Mouse (Mus musculus) induced T-regulatory cell, adult 2 months (primary cell): ENCODE measurements at regions not wholly inside any gene's neighbourhood (a gene's known extent, or its start where the extent isn't known, plus 50 kb on each side); places are given as distances from the start of the nearest gene placed in this dataset.

Source experiments
- DNase-seq: peaks from one replicate; pipeline ENCODE4 v3.0.0-alpha.2; 2012; ENCODE audit warnings: low read depth

DNA sequence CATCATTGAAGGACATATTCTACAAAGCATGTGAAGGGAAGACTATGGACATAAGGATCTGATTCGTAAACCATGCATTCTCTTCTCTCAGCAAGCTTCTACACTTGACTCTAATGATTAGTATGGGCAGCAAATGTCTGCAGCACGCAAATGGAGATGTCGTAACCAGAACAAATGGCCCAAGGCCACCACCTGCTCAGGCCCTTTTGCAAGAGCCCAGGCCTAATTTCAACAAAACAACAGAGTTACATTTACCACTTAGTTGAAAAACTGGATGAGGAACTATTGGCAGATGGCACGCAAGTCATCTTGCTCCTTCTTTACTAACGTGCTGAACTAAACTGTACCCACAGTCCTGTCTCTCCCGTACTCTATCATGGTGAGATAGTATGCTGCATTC, 113.7 kb upstream of the Adgrl2 start:
- DNase-seq: no peak

DNA sequence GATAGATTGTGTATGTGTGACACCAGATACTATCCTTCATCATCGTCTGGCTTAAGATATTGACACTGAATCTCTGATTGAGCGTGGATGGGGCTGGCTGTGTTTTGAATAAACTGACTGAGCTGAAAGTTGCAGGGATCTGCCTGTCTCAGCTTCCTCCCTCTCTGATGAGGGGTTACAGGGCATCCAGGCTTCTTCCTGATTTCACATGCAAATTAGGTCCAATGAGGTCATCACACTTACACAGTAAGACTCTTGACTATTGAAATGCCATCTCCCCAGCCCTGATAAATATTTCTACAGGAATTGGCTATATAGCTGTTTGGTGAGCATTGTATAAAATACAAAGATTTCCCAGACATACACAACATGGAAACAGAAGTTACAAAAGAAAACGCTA, 113.1 kb upstream of the Adgrl2 start:
- no peak for DNase-seq

DNA sequence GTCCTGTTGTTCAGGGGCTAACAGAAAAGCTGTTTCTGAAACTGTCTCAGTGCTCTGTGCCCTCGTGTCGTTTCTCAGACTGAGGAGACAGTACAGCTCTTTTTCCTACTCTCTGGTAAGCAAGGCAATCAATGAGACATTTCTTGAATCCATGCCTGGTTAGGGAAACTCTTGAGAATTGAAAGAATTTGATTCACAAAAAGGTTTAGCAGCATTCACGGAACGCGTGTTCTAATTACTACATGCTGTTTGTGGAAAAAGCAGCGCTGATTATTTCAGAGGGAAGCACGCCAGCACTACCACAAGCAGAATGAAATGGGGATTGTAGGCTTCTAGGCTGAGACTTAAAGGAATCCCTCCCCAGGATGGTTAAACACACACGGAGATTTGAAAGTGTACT, 112.5 kb upstream of the Adgrl2 start:
- DNase-seq: no peak

DNA sequence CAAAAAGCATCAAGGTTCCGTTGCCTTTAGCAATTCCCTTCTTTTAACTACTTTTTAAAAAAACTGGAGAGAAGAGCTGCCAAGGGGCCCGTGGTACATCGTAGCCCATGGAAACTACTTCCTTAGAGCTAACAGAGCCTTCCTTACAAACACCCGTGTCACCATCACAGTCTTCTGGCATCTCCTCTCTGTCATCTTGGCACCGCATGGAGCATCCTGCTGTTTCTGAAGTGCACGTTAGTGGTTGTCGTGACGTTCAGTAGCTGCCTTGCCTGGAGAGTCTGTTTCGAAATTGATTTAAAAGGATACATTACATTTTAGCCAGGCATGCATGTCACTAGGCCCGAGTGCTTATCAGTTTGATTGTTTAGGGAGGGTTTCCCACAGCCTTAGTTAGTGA, 111.4 kb upstream of the Adgrl2 start:
- no peak for DNase-seq

DNA sequence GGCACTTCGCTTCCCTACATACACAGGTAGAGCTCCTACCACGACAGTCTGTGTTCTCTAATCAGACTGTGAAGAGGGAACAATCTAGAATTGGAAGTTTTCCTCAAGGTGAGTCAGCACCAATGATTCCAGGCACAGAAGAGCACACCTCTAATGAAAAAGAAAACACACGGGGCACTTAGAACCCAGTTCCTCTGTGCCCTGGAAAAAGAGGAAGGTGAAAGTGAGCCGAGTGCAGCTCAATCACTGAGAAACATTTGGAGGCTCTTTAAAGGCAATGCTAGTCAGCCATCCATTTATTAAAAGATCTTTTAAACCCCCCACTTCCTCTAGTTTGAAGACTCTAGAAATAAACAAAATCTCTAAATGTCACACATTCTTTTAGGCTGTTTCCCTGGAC, 108.4 kb upstream of the Adgrl2 start:
- DNase-seq: no peak

DNA sequence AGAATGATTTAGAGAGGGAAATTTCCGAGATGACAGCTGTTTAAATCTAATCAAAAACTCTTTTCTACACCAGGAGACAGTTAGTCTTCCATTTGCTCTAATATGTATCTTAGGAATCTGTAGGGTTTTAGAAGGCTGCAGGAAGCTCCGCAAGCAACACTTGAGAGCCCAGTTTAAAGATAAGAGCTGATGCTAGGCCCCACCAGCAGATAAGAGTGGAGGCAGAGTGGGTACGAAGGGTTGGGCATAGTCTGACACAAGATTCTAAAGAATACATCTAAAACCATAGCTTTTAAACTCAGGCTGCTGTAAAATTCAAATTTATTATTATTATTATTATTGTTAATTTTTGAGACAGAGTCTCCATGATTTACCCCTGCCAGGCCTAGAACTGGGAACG, 106.7 kb upstream of the Adgrl2 start:
- no peak for DNase-seq

DNA sequence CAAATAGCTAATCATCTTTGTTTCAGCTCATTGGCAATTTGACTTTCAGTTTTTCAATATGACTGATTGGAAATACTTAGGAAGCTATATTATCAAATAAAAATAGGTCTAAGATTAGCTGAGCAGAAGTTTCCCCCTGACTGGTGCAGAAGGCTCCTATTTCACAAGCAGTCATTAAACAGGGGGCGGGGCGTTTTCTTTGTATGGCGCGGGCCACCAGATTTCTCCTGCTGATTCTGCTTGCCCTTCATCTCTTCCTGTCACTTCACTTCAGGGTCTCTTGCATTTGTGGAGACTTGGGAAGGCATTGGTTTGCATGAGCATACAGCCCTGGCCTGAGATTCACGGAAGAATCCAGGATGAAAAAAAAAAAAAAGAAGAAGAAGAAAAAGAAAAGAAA, 102.3 kb upstream of the Adgrl2 start:
- no peak for DNase-seq

DNA sequence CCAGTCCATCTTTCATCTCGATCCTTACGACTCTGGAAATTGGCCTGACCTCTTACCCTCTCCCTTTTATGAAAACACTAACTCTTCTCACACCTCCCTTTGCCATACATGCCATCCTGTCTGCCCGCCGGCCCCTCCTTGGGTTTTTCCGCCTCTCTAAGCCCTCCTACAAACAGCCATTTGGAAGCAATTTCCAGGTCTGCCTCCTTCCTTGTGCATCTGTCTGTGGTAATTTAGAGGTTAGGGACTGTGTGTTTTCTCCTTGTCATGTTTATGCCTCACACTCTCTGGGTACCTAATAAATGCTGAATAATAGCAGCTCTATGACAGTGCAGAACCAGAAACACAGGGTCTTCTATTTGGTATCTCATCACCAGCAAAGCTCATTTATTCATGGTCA, 99.7 kb upstream of the Adgrl2 start:
- DNase-seq: no peak

DNA sequence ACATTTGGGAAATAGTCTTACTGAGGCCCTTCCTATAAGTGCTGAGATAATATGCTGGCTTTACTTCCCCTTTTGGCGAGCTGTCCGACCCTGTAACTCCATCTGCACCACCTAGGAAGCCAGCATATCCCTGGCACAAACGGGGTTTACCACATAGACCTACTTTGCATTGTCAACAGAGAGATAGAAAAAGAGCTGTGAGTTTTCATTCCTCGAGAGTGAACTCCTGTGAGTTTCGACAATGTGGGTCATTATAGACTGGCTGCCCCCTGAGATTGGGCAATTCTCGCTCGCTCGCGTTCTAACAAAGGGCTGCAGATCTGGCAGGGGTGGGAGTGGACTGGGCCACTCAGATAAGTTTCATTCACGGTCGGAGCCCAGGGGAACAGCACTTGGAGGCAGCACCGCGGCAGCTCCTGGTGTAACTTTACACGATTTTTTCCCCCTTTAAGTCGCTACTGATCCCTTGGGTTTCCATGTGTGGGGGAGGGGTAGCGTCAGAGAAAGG, 98.3 kb upstream of the Adgrl2 start:
- no peak for DNase-seq

DNA sequence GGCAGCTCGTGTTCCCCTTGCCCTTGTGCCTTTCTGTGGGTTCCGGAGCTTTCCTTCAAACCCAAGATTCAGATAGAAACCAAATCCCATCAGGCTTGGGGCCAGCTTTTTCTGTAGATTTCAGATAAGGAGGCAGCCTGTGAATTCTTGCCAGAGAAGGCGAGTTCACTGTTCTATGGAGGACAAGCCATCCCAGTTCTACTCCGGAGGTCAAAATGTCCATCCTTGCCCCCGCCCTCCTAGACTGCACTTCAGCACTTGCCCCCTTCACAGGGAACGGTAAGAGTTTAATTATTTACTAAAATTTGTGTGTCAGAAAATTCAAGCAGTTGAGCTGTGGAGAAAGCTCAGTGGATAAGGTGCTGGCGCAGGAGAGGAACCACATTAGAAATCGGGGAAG, 97.1 kb upstream of the Adgrl2 start:
- no peak for DNase-seq

DNA sequence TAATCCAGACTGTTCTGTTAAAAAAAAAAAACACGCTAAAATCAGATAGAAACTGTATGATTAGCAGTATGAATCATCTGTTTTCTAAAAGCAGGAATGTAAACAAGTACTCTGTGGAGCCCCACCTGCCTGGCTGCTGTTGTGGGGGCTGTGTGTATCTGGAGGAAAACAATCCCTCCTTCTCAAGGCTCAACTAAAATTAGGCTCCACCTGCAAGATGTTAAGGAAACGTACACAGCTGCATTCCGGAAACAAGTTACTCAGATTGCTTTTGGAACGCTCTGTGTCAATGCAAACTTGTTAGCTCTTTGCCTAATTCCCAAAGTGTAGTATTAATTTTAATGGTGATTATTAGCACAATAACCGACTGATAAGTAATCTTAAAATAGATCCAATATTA, 96.3 kb upstream of the Adgrl2 start:
- no peak for DNase-seq

DNA sequence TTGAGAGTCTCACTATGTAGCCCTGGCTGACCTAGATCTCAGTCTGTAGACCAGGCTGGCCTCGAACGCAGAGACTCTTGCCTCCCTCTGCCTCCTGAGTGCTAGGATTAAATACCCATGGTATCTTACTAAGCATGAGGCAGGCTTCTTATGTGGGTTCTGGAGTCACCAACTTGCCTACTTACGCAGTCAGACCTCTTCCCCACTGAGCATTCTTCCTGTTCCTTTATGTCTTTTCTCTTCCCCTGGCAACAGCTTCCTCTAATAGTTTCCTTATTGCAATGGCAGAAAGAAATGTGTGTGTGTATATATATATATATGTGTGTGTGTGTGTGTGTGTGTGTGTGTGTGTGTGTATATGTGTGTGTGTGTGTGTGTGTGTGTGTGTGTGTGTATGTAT, 95.7 kb upstream of the Adgrl2 start:
- no peak for DNase-seq

DNA sequence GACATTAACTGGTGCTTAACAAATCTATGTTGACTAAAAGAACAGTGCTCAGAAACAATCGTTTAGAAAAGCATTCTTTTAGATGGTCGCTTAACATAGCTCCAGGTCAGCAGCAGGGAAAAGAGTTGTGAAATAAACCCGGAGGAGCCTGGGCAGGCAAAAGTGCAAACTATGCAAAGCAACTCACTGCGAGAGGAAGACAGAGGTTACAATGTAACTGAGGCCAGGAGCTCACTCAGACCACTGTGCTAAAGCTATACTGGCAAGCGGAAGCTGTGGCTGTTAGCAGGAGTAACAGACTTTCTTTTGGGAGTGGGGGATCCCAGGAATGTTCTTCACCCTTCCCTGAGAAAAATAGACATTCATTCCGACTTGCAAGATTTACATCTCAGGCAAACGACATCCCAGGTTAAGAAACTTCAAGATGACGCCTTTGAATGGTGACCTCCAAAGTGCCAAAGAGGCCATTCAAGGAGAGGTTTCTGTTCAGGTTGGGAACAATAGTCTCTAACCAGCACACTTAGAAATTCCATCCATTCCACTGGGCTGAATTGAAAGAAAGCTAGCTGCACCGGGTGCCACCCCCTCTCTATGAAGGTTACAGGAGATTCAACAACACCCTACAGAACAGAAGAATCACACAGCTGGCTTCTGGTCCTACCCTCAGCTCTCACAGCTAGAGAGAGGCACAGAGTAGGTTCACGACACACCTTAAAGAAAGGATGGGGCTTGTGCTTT, 94.7 kb upstream of the Adgrl2 start:
- no peak for DNase-seq

DNA sequence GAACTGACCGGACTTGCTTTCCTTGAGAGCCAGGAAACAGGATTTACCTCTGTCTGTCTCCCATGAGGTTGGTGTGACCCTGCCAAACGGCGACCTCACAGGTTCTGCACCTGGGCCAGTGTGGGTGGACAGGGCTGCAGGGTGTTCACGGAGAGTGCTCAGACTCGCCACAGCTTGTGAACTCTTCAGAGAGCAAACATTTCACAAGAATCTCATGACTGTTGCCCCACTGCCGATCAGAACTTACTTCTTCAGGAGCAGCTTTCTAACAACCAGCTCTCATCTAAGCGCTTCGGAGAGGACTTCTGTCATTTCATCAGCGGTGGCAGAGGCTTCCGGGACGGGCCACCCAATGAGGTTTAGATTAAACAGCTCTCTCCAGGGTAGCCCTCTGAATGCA, 93.0 kb upstream of the Adgrl2 start:
- no peak for DNase-seq

DNA sequence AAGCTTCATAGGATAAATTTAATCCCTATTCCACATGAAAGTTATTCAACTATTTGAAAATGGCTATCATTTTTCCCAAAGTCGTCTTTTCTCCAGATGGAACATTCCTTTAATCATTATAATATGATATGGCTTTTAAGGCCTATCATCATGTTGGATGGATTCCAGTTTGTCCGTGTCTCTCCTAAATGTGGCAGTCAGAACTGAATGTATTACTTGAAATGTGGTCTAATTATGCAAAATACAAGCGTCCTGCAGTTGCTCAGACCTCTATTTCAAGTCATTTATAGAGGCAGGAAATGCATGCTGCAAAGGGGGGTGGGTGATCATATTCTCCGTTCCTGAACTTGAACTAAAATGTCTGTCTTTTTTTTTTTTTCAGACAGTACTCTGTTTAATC, 88.5 kb upstream of the Adgrl2 start:
- no peak for DNase-seq

DNA sequence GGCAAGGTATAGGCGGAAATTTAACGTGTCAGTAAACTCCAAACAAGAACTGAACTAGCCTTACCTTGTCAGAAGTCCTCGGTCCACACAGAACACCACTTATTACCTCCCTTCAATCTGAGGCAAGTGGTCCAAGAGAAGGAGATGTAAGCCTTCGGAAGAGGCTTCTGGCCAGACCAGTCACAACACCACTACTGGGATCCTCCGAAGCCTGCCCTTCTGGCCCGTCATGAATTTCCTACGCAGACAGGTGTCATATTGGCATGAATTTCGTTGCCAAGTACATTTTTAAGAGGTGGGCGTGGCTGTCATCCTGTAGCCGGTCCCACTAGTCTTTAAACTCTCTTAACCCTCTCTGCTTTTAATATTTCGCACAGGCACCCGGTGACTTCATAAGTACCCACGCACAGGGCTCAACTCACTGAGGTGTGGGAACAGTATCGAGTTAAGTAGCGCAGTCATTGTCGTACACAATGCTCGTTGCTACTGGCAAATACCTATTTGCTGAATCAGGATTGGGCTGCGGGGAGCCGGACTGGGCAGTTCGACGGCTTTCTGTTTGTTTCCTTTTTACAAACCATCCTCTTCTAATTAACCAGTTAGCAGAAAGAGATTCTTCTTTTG, 86.7 kb upstream of the Adgrl2 start:
- DNase-seq: no peak

DNA sequence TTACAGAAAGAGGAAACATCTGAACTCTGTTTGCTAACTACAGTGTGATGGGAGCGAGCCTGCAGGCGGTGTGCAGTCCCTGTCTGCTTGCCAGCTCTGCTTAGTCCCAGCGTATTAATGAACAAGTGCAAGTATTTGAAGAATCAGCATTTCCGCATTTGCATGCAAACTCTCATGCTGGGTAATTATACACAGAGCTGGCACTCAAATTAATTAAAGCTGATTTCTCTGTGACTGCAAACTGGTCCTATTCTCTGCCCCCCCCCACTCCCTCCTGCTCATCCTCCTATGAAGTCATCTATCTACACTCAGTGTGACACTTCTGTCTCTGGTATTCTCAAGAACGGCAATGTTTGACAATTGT, 85.1 kb upstream of the Adgrl2 start:
- DNase-seq: no peak

DNA sequence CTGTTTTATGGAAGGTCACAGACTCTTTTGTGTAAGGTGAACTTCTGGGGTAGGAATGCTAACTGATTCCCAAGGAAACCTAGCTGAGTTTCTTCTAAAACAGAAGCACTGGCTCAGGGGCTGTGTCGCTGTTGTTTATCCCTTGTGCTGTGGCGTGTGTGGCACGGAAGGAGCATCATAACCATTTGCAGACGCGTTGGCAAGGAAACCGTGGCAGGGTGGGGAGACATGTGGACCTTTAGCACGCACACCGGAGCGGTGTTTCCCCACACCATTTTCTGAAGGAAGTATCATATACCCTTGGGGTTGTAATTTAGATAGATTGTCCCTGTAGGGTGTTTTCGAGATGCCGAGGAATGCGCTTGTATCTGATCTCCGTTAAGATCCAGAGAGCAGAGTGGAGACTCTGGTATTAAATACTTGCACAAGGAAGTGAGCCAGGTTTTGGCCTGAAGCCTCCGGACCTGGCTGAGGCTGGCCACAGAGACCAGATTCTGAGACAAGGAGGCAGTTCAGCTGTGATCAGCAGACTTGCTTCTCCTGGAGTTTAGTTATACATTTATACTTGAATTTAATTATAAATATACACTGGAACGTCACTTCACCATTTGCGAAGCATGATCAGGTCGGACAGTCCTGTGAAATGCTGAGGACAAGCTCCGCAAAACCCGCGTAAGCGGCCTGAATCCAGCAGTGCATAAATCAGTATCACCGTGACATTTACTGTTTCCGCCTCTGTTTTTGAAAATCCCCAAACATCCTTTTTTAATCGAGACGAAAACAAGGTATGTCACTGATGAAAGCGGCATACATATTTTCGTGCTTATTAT, 84.5 kb upstream of the Adgrl2 start:
- no peak for DNase-seq

DNA sequence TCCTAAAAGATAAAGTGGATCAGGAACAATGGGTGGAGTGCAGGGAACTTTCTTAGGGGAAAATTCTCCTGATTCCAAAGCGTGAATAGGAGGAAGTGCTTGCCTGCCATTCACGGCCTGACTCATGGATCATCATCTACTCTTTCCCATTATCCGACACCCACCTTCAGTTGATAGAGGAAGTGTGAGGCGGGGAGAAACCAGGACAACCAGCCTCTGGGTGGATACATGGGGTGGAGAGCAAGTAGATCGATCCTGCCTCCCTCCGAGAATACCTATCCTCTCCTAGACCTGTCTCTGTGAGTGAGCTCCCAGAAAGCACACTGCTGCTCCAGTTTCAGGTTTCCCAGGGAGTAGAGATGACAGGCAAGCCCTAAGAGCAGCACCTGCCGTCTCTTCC, 79.8 kb upstream of the Adgrl2 start:
- DNase-seq: no peak

DNA sequence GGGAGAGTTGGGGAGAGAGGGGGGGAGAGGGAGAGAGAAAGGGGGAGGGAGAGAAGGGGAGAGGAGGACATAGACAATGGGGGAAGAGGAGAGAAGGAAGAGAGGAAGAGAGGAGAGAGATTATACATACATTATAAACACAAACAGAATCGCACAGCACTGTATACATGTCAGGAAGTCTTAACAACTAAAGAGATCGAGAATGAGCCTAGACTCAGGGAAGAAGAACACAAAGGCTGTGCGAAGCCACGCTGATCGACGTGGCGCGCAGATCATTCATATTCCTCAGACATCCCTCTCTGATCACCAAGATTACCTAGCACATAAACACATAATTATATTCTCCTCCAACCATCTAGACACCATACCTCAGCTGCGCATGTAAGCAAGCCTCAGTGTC, 79.1 kb upstream of the Adgrl2 start:
- no peak for DNase-seq

DNA sequence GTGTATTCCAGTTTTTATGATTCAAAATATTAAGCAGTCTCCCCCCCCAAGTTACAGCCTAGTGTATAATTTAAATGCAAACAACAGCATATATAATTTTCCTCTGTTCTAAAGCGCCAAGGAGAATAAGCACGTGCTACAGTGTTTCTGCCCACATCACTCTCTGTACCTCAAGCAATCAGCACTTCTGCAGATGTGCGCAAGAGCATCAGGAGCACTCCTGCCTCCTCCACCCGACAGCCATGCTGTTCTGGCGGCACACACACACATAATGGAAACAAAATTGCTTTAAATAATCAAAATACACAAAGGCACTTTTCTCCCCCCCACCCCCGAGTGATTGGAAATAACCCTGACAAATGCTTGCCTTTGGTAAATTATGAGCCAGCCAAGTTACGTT, 78.5 kb upstream of the Adgrl2 start:
- DNase-seq: no peak

DNA sequence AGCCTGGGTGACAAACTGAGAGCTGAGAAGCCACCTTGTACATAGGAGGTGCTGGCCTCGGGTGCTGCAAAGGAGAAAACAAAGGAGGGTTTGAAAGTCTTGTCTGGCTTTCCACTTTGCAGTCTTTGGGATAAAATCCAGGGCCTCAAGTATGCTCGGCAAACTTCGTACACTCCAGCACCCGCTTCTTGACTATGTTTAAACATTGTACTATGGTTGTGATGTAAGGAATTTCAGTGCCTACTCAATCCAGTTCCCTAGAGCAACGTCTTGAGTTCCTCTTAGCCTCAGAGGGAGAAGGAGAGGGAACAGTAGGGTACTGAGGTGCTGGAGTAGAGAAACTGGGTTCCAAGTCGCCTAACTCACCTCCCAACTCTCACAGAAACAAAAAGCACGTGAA, 77.4 kb upstream of the Adgrl2 start:
- no peak for DNase-seq

DNA sequence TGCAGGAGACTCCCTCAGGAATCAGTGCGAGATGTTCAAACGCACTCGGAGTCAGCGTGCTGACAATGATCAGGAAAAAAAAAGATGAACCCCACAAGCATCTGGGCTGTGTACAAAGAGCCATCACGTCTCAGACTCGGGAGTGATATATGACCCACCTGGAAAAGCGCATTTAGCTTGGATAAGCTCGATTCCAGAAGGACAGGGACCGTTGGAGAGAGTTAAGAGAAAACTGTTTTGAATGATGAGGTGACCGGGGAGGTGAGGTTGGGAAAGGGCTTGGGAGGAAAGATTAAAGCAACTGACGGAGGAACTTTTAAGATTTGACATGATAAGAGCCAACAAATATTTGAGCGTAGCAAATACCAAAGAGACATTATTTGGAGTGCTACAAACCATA, 64.7 kb upstream of the Adgrl2 start:
- DNase-seq: no peak
